Mouse (Mus musculus) heart, embryonic 14.5 days (tissue): ENCODE measurements at regions not wholly inside any gene's neighbourhood (a gene's known extent, or its start where the extent isn't known, plus 50 kb on each side); places are given as distances from the start of the nearest gene placed in this dataset.
"Not testable (repeated sequence)": the region's sequence is repeated elsewhere in the genome, so short reads cannot be mapped to it uniquely, and the experiment has no call there.

ENCODE experiments used
- ATAC-seq: fragments of 200-750 bp; cut with Nextera tagmentation; 2 replicates; pipeline ENCODE4 v1.8.0; 2017; ENCODE audit warnings: low read depth, moderate TSS enrichment; ENCODE audit not compliant: insufficient number of reproducible peaks, insufficient read depth, low FRiP score
- H3K27ac ChIP-seq, 2 experiments: fragments of 200-500 bp in 1 of 2; fragments of 300-500 bp in 1 of 2; sonication (generic) in 1 of 2; replicated peaks in 1 of 2; 2 replicates each; pipeline ENCODE4 v1.5.1; 2012 to 2014; ENCODE audit warnings: low read depth in 2 of 2, low read length in 2 of 2, control low read depth in 1 of 2, mild to moderate bottlenecking in 1 of 2, mixed read lengths in 1 of 2; ENCODE audit not compliant: control insufficient read depth in 1 of 2, insufficient read depth in 1 of 2
- H3K27me3 ChIP-seq: fragments of 300-500 bp; sonication (generic); 2 replicates; pipeline ENCODE4 v1.6.1; 2014; ENCODE audit warnings: mild to moderate bottlenecking, low read length, control low read depth; ENCODE audit not compliant: control insufficient read depth, insufficient read depth
- H3K36me3 ChIP-seq: fragments of 300-500 bp; sonication (generic); 2 replicates; pipeline ENCODE4 v1.6.1; 2014; ENCODE audit warnings: mild to moderate bottlenecking, control low read depth, low read length, mixed read lengths; ENCODE audit not compliant: control insufficient read depth, insufficient read depth
- H3K4me1 ChIP-seq, 2 experiments: fragments of 200-500 bp in 1 of 2; fragments of 300-500 bp in 1 of 2; sonication (generic) in 1 of 2; 2 replicates each; pipeline ENCODE4 v1.6.1; 2012 to 2014; ENCODE audit warnings: low read length in 2 of 2, control low read depth in 1 of 2, mixed read lengths in 1 of 2; ENCODE audit not compliant: control insufficient read depth in 2 of 2, insufficient read depth in 2 of 2
- H3K4me2 ChIP-seq: fragments of 300-500 bp; sonication (generic); 2 replicates; pipeline ENCODE4 v1.6.1; 2014; ENCODE audit warnings: mild to moderate bottlenecking, low read length
- H3K4me3 ChIP-seq, 2 experiments: fragments of 200-500 bp in 1 of 2; fragments of 300-500 bp in 1 of 2; sonication (generic) in 1 of 2; 2 replicates each; pipeline ENCODE4 v1.5.1; 2012 to 2014; ENCODE audit warnings: low read length in 2 of 2, mild to moderate bottlenecking in 2 of 2, control low read depth in 1 of 2, low read depth in 1 of 2, moderate library complexity in 1 of 2; ENCODE audit not compliant: control insufficient read depth in 1 of 2, insufficient read depth in 1 of 2
- H3K9ac ChIP-seq: fragments of 300-500 bp; sonication (generic); 2 replicates; pipeline ENCODE4 v1.6.1; 2014; ENCODE audit warnings: mild to moderate bottlenecking, low read length
- H3K9me3 ChIP-seq: fragments of 300-500 bp; sonication (generic); 2 replicates; pipeline ENCODE4 v1.6.1; 2016; ENCODE audit warnings: low read length, control low read depth; ENCODE audit not compliant: control insufficient read depth
- WGBS: fragments of 180-500 bp; shearing (Covaris S2); extraction: QIAGEN DNeasy Blood & Tissue Kit; methylation state at CpG from one replicate; pipeline ENCODE4 v1.1.7; 2014; 5-methylcytosine and 5-hydroxymethylcytosine counted together

DNA sequence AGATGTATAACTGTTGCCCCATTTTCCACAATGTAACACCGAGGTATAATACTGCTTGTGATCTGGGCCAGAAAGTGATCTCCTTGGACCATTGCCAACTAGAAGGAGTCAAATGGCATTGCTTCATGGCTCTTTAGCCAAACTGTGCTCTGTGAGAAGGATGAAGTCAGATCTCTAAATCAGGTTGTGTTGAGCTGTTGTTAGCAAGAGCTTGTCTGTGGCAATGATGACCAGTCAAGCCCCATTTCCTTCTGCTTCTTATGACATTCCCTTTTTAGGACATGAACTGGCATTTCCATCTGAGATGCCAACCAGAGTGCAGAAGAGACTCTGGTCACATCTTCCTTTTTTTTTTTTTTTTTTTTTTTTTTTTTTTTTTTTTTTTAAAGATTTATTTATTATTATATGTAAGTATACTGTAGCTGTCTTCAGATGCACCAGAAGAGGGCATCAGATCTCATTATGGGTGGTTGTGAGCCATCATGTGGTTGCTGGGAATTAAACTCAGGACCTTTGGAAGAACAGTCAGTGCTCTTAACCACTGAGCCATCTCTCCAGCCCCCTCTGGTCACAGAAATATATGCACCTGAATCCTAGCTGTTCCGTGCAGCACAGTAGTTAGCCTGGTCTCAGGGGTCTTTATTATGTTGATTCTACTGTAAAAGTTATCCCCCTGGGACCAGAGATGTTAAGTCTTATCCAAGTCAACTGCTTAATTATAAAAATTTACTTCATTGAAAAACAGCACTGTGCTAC is 1329.4 kb upstream of the A1bg start:
- H3K27me3 ChIP-seq, H3K9me3 ChIP-seq, H3K27ac ChIP-seq, H3K4me1 ChIP-seq, H3K4me3 ChIP-seq, ATAC-seq, H3K4me2 ChIP-seq, H3K36me3 ChIP-seq, H3K9ac ChIP-seq: not testable (repeated sequence)
- WGBS: 93% methylated on average over 2 of the region's 2 CpGs

DNA sequence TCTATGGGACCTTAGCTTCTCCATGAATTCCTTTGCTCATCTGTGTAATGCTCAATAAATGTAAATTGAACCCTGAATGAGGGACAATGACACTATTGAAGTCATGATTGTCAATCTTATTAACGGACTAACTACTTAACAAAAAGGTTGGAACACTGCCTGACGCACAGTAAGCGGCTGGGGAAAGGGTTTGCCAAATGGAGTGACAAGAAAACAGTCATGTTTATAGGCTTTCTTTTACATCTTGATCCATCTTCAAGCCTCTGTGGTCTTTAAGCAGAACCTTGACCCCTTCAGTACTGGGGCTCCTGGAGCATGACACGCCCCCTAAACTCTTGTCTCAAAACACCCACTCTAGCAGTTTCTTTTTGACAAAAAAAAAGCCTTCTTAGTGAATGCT is 1326.6 kb upstream of the A1bg start:
- 92% methylated on average over 4 of the region's 4 CpGs for WGBS
- no peak overlapping the region for H3K27ac ChIP-seq
- H3K9me3 ChIP-seq: no peaks in the 10 kb centered on the region
- no peak overlapping the region for H3K9ac ChIP-seq
- no peak overlapping the region for H3K4me2 ChIP-seq
- no peak for ATAC-seq
- H3K4me3 ChIP-seq: no peak overlapping the region
- H3K36me3 ChIP-seq: no peaks in the 10 kb centered on the region
- peaks cover 0 to 7% of the 10 kb centered on the region in 2 experiments; a peak in 2 of 4 replicates for H3K4me1 ChIP-seq
- no peaks in the 10 kb centered on the region for H3K27me3 ChIP-seq

DNA sequence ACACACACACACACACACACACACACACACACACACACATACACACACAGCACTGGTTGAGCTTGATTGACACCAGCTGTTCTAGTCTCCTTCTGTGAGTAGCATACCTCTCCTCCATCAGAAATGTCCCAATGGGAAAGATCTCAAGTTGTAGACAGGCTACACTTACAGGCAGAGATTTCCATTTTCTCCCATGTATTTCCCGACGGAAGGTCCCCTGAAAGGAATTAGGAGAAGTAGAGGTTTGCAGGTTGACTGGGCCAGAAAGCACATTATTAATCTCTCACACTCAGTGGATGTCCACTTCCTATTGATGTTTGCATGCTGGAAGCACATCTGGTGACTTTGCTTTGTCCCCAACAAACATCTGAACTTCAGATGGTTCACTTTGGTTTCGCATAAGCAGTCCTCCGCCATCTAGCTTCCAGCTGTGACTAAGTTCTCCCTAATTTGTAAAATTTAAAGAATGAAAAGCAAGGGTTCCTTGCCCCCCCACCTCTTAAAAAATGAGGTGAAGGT is 1323.8 kb upstream of the A1bg start:
- WGBS: 94% methylated on average over 4 of the region's 4 CpGs
- no peak overlapping the region for H3K4me2 ChIP-seq
- no peaks in the 10 kb centered on the region for H3K36me3 ChIP-seq
- H3K4me1 ChIP-seq: no peaks in the 10 kb centered on the region
- H3K27me3 ChIP-seq: no peaks in the 10 kb centered on the region
- no peaks in the 10 kb centered on the region for H3K9me3 ChIP-seq
- ATAC-seq: no peak
- no peak overlapping the region for H3K27ac ChIP-seq
- H3K9ac ChIP-seq: no peak overlapping the region
- H3K4me3 ChIP-seq: no peak overlapping the region

DNA sequence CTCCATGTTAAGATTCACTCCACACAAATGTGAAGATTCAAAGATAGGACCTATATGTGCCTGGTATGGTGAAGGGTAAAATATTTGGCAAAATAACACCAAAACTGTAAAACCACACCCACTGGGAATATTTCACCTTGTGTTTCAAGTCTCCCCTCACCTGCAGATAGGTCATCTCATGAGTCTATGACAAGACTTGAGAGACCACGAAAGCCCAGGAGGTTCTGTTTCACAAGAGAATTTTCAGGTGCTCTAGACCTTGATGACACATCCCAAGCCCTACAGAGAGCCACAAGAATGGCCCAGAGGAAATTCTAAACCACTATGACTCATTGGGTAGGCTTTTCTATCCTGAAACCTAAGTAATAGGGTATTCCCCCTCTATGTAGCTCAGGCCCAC is 1322.4 kb upstream of the A1bg start:
- Histone ChIP-seq H3K4me3 (no peak overlapping the region), H3K9ac (no peak overlapping the region), H3K27ac (no peak overlapping the region), H3K4me1 (no peaks in the 10 kb centered on the region), H3K27me3 (no peaks in the 10 kb centered on the region), H3K4me2 (no peak overlapping the region), H3K36me3 (no peaks in the 10 kb centered on the region), H3K9me3 (no peaks in the 10 kb centered on the region)
- WGBS: 85% methylated on average over 1 of the region's 1 CpGs
- ATAC-seq: no peak

DNA sequence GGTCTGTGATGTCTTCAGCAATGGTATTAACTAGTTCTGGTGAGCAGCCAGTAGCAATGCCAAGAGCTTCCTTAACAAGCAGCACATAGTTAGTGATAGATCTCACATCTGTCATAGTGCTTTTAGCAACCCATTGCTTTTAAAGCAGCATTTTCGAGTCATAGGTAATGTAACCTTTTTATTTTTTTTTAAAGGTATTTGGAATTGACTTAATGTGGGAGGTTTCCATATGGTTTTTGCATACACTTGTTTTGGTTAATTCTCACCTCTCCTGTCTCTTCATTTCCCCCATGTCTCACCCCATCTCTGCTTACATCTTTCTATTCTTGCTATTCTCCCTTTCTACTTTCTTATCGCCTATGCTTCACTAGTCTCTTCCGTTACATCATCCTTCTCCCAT is 1322.0 kb upstream of the A1bg start:
- no peak overlapping the region for H3K4me3 ChIP-seq
- 93% methylated on average over 3 of the region's 3 CpGs for WGBS
- ATAC-seq: no peak

DNA sequence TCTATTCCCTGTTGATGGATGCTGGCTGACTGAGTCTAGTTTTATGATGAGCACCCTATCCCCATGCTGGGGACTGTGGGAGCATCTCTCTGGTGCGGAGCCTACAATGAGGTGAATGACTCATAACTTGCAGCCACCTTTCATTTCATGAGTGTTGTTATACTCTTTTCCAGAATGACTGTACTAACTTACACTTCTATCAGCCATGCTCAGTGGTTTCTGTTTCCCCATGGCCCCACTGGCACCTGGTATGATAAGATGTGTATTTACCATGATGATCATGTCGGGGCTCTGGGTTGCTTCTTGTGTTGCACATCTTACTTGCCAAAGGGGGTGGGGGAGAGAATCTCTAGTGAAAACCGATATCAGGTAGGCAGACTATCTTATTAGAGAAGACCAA is 1317.2 kb upstream of the A1bg start:
- Histone ChIP-seq H3K27me3 (no peaks in the 10 kb centered on the region), H3K36me3 (no peaks in the 10 kb centered on the region), H3K9ac (no peak overlapping the region), H3K4me3 (no peak overlapping the region), H3K9me3 (no peaks in the 10 kb centered on the region), H3K4me1 (no peaks in the 10 kb centered on the region; a peak in 1 of 4 replicates), H3K4me2 (no peak overlapping the region), H3K27ac (no peak overlapping the region)
- no peak for ATAC-seq
- WGBS: 90% methylated on average over 3 of the region's 3 CpGs

More for the DNA sequence above, 1322.0 kb upstream of the A1bg start:
- Histone ChIP-seq H3K27ac (no peak overlapping the region), H3K9me3 (no peaks in the 10 kb centered on the region), H3K4me1 (no peaks in the 10 kb centered on the region), H3K36me3 (no peaks in the 10 kb centered on the region), H3K27me3 (no peaks in the 10 kb centered on the region), H3K4me2 (no peak overlapping the region), H3K9ac (no peak overlapping the region)

DNA sequence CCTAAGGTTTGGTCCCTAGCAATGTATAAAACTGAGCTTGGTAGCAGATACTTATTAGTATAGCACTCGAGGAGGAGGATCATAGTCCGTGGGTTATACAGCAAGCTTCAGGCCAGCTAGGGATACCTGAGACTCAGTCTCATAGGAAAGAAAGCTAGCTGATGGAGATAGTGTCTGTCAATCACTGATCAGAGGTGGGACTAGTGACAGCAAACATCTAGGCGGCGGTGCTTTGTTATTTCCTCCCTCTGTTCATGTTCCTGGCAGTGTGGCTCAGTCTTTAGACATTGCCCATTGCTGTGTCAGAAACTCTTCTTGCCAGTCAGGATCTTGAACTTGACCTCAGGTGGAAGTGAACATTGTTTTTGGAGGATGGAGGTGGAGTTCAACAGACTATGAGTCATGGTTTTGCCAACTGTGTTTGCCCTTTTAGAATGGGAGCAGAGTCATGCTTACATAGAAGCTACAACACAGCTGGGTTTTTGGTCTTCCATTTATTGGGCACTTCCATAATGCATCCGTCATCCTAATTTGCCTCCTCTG is 1315.8 kb upstream of the A1bg start:
- no peaks in the 10 kb centered on the region; a peak in 1 of 4 replicates for H3K4me1 ChIP-seq
- WGBS: 85% methylated on average over 5 of the region's 5 CpGs
- H3K4me3 ChIP-seq: no peak overlapping the region
- H3K9ac ChIP-seq: no peak overlapping the region
- no peaks in the 10 kb centered on the region for H3K36me3 ChIP-seq
- H3K27me3 ChIP-seq: no peaks in the 10 kb centered on the region
- no peak overlapping the region for H3K4me2 ChIP-seq
- no peak for ATAC-seq
- no peaks in the 10 kb centered on the region for H3K9me3 ChIP-seq
- H3K27ac ChIP-seq: no peak overlapping the region
